Mouse (Mus musculus): Measurements from ENCODE around the gene Ppp2r1b.

The Ppp2r1b gene

DNA sequence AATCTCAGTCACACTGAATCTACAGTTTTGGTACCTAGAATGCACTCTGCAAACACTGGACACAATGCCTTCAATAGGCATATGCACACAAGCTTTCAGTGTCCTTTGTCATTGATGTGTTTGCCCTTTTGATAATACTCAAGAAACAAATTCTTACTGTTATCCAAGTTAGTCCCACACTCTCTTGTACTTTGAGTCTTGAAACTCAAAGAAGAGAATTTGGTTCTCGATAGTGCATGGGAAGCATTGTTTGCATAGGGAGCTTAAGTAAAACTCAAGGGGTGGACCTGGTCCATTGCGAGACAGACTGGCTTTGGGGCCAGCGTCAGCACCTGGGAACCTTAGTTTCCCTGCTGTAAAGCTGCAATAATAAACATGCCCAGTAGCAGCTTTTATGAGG lies 73.0 kb downstream of the Ppp2r1b start:
- no peak for DNase-seq (ENCODE audit: low spot score)

DNA sequence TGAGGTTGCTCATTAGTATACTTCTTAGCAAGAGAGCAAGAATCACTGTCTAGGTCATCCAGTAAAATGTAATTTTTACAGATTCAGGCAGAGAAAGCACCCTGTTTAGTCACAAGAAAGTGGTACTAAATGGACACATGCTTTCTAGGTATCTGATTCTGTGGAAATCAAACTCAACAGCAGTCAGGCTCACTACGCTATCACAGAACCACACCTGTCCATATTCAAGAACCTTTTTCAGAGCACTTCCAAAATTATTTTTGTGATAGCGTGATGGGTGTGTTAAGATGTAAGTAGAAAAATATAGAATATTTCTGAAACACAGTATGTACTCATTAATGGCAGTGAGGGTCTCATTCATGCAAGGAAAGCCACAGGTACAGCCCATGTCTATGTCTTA lies 74.5 kb downstream of the Ppp2r1b start:
- no peak for DNase-seq (ENCODE audit: low spot score)

DNA sequence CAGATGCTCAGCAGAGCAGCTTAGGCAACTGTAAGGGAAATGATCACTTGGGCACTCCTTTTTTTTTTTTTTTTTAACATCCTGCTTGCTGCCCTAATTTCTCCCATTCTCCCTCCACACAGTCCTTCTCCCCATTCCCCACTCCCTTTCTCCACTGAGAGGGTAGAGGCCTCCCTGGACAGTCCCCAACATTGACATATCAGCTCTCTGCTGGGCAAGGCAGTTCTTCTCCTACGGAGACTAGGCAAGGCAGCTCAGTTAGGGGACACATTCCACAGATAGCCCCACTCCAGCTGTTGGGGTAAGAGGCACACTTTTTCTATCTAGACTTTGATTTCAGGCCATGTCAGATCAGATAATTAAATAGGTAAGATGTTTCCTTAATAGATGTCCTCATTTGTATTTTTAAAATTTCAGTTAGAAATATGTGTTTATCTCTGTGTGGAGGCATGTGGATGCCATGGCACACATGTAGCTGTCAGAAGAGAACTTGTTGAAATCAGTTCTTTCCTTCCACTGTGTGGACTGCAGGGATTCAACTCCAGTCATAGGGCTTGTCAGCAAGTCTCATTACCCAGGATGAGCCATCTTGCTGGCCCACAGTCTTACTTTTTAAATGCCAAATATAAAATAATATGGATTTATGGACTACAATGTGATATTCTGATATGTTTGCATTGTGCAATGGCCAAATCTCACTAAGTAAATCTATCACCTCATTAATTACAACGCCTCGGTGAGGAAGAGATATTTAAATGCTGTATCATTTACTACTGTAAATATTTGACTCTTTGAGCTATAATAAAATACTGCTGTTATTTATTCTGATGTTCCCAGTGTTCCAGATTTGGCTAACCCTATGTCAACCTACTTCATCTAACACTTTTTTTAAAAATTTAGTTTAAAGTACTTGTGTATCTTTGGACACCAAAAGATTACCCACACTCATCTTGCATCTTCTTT lies 76.1 kb downstream of the Ppp2r1b start:
- no peak for DNase-seq (ENCODE audit: low spot score)

DNA sequence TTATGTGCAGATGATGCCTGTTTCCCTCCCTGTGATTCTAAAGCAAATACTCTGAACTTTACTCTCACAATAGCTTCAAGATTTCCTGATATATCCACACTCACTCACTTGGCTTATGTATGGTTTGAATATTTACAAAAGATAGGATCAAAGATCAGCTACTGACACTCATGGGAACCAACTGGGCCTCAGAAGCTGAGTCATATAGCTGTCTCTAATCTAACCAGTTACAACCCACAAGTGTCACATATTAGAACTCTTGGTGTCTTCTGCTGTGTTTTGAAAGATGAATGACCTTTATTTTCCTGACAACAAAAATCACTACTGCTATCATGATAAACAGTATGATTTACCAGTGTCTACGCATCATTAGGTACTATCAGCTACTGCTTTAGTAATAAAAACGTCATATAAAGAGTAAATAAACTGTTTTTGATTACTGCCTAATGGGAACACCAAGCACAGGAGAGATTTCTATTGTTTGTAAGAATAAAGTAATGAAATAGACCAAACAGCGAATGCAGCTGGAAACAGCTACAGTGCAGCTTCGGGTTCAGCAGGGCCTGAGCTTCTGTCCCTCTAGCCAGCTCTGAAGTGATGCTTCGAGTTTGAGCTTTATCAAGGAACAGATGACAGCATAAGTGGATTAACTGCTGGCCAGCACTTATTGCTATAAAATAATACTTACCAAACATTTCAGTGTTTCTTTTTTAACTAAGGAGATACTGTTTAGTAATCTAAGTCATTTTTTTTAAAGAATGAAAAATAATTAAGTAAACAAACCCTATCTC lies 77.5 kb downstream of the Ppp2r1b start:
- no peak for DNase-seq (ENCODE audit: low spot score)

DNA sequence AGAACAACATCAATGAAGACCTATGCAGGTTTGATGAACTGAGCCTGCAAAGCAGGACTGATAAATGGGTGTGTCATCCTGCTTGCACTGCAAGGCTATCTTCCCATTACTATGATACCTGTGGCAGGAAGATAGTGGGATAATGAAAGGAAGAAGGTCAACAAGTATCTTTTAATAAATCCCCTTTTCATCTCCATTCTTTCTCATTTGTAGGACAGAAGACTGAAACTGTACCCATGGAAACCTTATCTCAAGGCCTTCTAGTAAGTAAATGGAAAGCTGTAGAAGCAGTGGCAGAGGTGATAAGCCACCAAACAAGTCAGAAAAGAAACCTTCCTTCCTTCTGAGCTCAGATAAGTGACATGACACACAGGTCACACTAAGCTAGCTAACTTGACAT lies 79.4 kb downstream of the Ppp2r1b start:
- no peak for DNase-seq (ENCODE audit: low spot score)

DNA sequence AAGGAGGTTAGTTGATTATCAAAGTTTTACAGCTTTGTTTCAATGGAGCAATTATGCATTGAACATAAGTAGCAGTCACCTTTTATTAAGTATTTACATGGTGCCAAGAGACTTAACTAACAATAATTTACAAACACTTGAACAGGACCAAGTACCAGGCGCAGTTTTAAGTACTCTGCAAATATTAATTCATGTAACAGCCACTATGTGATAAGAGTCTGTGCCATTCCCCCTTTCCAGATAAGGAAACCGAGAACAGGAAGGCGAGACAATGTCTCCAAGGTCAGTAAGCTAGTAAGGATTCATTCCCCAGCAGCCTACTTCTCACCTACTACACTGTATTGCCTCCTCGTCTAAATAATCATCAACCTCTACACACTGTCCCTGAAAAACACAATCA lies 80.7 kb downstream of the Ppp2r1b start:
- DNase-seq (ENCODE audit: low spot score) = no peak

DNA sequence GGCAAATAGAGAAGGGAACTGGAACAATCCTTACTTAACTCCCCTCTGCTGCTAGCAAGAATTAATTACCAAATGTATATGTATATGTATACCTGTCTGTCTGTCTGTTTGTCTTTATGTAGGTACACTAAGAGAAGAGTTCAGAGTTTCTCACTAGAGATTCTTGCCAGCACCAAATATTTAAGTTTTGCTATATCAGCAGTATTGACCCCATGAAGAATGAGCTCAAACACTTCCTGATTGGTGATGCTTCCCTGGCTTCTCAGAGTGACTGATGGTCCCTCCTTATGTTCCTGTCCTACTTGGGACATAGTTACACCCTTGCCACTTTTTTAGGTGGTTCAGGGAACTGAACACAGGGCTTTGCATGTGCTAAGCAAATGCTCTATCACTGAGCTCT lies 84.9 kb downstream of the Ppp2r1b start:
- no peak for DNase-seq (ENCODE audit: low spot score)

DNA sequence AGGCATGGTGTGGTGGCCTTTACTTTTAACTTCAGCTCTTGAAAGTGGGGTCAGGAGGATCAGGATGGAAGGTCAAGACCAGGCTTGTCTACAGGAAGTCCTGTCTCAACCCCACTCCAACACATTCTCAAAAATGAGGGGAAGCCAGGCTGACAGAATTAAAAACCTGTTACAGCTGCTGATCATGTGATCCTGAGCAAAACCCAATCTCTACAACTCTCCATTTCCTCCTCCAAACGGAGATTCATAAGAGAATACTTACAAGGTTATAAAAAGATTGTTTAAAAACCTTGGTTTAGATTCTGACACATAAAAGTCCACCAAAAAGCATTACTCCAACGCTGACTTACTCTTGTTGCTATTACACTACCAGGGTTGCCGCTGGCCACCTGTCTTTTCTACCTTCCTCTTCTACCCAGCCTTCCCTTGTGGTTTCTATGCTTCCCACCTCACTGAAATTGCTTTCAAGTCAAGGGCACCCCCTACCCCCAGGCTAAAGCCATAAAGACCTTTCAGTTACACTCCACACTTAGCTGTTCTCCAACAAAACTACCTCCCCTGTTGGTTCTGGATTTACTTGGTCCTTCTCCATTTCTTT lies 96.8 kb downstream of the Ppp2r1b start:
- no peak for DNase-seq (ENCODE audit: low spot score)

DNA sequence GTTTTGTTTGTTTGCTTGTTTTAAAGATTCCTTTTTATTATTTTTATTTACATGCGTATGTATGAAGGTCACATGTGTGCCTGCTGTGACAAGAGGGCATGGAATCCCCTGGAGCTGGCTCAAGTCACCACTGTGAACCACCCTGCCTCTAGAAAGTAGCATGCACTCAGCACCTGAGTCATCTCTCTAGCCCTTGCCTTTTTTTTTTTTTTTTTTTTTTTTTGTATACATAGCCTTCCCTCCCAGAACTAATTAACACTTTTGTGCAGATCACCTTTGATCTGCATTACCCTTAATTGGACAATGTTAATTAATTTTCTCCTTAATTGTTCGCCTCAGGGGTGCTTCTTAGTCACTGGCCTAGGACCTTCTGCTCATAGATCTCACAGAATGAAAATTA lies 97.6 kb downstream of the Ppp2r1b start:
- DNase-seq (ENCODE audit: low spot score) = no peak
